Mouse (Mus musculus): ENCODE measurements around the gene Ebf1.

The Ebf1 gene

DNA sequence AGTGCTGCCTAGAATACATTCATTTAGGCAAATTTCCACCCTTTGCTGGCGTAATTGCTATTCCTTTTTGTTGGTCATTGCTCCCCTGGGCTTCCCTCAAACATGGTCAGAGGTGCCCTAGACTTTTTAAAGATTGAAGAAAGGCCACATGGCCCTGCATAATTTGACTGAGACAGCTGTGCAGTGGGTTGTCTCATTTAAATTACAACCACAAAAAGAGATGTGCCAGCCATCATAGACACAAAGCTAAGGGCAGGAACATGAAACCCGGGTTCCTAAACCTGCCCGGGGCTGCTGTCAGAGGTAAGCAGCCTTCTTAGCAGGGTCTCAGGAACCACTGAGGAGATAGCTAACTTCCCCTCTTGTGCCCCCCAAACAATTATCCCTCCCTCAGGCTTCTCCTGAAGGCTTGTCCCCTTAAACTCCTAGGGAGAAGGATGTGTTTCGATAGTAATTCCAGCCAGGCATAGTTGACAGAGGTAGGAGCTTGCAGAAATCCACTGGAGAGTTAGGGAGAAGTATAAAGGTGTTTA is 46.6 kb downstream of the Ebf1 start:
- DNase-seq, result no peak

DNA sequence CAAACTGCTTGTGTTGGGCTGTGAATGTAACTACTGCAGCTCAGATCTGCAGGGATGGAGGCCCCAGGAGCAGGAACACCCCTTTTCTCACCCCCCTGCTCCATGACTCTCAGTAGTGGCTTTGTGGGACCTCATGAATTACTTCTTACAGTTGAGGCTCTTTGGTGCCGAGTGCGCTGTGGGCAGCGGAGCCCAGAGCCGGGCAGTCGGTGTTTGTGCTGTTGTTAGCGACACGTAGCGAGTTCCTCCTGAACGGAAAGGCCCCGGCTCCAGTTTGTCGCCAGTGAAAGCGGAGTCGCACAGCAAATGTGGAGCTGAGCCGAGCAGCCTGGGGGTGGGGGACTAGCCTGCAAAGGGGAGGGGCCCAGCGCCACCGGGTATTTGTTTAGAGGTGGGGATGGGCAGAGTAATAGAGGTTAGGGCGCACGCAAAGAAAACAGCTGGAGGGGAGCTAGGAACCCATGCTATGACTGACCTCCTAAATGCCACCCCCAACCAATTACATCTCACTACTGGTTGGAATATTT is 48.1 kb downstream of the Ebf1 start:
- peak; percentile 60 to 83 for DNase-seq

DNA sequence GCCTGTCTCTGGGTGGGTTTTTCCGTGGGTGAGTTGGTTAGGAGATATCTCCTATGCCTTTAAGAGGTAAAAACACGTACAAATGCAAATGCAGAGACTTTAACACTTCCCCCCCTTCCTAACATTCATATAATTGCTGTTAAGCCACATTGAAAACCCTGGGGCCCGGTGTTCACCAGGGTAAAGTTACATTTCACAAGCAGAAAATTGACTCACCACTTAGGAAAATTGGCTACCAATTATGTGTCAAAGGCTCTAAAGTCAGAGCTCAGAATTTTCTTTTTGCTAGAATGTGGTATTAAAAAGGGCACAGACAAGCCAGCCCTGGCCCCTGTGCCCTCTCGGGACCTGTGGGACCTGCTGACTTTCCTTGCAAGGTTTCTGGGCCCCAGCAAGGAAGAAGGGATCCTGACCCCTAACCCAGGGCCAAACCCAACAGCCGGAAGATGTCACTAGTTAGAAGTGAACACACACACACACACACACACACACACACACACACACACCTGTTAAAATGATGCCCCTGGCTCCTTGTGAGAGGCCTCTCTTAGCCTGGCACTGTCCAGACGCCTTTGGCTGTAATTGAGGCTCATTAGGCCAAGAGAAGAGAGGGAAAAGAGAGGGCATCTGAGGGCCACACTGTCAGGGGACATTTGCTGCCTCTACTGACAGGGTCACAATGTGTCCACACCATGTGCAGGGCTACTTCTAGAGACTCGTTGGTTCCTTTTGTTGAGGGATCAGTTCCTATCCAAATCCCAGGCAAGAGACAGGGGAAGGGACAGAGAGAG is 48.8 kb downstream of the Ebf1 start:
- DNase-seq, result peak in 1 of 2 experiments; percentile 35

DNA sequence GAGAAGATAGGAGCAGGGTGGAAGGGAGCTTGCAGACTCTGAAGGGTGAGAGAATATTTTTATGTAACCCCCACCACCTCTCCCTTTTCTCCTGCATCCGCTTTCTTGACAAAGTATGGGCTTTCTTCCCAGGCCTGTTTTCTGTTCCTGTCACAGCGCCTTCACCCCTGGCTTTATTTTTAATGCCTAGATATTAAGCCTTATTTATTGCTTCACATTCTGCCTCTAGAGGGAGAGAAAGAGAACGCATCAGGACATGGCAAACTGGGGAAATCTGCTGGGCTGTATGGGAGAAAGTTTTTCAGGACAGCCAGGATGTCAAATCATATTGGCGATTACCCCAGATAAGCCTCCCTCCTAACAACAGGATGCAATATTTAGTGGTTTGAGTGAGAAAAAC is 49.6 kb downstream of the Ebf1 start:
- peak in 1 of 2 experiments; percentile 34 for DNase-seq

DNA sequence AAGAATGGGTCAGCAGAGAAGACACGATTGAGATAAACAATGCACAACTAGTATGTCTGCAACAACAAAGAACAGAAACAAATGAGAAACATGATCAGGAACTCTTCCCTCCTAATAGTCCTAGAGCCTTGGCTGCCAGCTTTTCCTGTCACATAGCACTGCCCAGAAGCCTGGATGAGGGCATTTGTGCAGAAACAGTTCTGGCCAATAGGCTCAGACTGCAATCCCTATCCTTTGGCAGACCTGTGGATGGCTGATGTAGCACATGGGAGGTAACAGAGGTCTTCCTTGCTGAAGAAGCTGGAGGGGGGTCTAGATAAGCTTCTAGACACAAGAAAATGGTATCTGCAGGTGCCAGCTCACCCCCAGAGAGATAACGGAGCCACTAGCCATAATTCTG is 64.2 kb downstream of the Ebf1 start:
- no peak for DNase-seq

DNA sequence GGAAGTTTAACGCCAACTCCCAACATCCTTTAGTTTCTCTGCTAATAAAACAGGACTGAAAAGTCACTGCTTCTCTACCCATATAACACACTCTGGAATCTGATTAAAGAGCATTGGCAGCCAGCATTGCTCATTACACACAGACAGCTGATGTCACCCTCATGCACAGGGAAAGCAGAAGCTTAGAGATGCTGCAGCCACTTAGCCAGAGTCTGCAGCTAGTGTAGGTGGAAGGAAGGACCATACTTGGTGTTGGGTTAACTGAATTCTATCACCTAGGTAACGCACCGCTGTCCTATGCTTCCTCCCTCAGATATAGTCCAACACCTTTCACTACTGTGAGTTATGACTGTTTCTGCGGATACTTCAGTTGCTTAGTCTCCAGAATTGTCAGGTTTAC is 64.9 kb downstream of the Ebf1 start:
- DNase-seq, result no peak

DNA sequence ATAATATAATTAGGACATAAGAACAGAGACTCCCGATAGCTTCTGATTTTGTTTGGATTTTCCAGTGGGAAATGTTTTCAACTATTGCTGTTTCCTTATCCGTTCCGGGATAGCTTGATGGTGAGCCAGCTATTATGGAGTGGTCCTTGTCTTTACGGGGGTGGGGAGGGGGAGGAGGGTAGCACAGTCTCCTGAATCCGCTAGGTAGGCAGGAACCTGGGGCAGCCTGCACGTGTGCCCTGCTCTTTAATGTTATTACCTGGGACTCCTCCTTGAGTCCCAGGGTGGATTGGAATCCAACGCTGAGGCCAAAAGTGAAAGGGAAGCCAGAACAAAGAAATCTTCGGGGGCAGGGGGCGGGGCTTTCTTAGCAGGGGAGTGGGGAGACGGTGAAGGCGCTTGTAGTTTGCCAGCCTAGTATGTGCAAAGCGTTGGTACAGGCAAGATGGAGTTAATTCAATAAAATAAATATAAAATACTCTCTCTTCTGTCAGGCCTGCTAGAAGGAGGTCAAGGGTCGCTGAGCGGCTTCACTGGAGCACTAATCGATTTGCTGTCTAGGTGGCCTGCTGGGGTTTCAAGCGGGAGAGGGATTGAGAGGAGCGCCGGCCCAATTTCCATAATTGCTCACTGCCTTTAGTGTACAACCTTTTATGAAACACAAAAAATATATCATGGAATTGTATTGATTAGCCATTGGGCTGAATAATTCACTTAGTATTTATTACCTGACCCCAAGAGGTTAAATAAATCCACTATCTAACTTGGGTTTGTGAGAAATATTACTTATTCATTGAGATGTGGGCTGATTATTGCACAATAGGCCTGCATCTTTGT is 65.8 kb downstream of the Ebf1 start:
- peak; percentile 30 to 45 for DNase-seq

DNA sequence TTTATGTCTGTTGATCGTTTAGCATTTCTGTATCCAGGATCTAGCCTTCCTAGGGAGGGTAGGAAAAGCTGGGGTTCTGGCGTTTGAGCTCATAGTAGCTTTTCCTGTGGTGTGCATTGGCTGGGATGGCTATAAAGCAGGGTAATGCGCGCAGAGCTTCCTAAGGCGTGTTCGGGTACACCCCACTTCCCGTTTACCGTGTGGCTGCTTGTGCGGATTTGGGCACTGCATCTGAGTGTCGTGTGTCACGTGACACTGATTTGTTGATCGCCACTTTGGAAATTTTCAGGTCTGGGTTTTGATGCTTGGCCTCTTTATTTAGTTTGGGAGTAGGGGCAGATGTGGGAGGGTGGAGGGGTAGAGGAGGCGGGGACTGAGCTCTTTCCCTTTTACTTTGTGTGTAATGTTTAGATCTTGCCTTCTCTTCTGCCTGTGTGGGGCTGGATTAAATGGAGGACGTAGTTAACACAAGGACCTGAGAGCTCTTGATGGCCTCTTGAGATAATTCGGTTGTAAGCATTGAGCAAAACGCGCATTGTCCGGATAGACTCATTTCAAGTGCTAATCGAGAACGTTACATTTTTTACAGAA is 67.5 kb downstream of the Ebf1 start:
- DNase-seq, result peak; percentile 51 to 64

DNA sequence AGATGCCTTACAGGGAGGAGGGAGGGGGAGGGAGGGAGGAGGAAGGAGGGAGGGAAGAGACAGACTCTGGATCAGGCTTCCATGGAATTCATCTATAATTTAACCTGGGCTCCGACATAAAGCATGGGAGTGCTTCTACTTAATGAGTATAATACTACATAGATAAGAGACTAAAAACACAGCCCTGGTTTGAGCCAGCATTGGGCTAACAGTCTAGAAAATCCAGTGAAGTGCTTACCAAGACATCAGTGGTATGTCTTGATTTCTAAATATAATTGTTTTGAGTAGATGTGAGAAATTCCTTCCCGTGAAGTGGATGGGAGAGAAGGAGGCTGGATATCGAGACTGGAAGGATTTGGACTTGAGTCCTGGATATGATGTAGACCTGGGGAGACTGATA is 68.0 kb downstream of the Ebf1 start:
- no peak for DNase-seq

DNA sequence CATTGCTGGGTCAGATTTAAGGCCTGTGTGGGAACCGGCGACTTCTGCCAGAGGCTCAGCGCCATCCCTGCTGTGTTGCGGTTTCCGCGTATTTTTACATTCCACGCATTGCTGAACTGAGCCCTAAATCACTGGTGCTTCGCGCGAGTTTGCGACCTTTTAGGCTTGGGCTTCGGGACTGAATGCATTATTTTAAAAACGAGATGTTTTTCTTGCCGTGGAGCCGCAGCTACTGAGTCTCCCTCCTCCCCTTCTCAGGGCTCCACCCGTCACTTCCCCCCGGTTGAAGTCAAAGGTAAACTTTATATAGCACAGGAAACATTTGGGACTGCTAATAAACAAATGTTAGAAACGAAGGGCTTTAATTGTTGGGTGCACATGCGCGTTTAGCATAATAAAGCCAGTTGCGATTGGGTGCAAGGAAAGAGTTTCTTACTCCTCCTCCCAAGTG is 68.8 kb downstream of the Ebf1 start:
- DNase-seq, result peak; percentile 56 to 67

DNA sequence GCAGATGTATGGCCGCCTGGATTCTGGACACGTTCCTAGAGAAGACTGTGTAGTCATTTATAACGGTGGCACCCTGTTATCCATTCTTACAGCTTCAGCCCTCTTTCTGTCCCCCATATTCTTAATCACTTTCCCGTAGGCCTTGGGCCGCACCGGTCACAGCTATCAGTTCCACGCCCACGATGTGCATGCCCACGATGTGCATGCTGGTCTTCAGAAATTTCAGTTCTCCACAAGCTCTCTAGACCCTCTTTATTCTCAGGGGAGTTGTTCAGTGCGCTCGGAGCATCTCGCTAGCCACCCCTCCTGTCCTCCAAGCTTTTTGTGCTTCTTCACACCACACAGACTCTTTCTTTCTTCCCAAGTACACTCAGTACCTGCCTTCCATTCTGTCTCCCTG is 69.3 kb downstream of the Ebf1 start:
- DNase-seq, result no peak

DNA sequence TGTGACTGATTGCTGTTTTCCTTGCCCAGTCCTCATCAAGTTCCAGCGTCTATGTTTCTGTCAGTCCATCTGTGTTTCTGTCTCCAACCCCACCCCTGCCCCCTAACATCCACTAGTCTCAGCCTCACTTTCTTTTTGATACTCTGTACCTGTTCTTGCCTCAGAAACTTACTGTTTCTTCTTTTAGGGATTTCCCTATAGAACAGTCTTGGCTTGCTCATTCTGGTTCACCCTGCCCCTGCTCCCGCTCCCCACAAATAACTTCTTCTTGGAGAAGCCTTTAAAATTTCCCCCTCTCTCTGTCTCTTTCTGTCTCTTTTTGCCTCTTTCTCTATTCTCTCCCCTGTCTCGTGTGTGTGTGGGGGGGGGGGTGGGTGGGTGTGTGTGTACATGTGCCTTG is 71.4 kb downstream of the Ebf1 start:
- no peak for DNase-seq

DNA sequence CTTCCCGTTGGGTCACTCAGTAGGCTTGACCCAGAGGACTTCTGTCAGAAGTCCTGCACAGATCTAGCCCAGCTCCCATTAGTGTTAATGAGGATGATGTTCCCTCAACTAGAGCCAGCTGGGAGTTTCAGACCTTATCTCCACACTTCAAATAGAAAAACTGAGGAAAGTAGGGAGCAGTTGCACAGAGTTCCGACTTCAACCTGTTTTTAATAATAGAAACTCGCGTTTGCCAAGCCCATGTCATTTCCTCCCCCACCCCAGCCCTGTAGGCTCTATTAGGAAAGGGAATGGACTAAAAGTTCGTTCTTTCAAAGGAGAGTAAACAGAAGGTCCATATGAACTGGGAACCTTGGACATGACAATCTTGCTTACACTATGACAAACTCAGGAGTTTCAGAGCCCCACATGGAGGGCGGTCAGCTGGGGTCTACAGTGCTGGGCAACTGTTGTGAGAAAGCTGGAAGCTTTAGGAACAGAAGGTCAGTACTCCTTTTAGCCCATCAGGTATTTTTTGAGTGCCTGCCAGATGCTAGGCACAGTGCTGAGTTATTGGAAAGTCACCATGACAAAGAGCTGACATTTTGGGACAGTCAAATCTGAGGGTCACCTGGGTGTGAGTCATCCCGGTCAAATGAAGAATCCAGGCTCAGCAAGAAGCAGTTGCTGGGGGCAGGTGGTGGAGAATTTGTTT is 72.6 kb downstream of the Ebf1 start:
- DNase-seq, result no peak

DNA sequence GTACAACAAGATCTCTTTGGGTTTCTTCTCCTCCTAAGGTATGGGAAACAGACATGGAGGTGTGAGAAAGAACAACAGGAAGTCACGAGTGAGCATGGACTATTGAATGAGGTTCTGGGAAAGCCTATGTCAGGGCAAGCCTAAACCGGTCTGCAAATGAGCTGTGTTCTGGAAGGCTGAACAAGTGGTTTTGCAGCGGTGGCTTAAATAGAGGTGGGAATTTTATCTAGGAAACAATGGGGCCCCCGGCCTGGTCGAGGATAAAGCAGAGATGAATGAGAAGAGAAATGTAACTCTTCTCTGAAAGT is 73.1 kb downstream of the Ebf1 start:
- no peak for DNase-seq

DNA sequence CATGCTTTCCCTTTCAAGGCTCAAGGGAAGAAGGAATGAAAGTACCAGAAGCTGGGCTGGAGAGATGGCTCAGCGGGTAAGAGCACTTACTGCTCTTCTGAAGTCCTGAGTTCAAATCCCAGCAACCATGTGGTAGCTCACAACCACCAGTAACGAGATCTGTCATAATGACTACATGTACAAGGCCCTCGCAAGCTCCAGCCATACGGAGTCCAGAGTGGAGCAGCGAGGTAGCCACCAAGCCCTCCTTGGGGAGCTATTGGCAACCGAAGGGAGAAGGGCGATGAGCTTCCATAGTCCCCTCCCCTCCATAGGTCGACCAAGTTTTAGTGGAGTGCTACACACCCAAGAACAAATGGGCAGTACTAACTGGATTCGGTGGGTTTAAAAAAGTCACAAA is 78.3 kb downstream of the Ebf1 start:
- no peak for DNase-seq

DNA sequence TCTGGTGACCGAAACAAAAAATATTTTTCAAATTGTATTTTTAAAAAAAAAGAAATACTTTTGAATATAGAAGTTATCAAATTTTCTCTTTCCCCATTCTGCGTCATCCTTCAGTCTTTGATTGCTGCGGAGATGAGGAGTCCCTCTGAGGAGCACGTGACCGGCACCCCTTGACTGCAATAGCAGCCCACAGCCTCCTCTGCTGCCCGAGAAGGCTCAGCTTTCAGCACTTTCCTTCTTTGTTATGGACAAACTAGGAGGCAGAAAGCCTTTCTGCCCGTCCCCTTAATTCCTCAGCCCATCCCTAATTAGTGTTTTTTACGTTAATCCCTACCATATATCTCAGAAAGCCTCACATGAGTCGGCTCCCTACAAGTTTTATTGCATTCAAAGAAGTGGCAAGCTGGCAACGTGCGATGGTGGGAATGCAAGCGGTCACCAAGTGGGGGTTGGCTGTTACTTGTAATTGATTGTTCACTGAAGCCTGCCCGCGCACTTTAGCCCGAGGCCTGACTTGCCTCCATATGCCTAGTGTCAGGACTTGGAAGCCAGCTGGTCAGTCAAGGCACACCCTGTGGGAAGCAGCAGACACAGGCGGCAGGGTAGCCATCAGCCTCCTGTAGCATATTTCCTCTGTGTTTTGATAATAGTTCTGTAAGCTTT is 79.6 kb downstream of the Ebf1 start:
- DNase-seq, result peak in 1 of 2 experiments; percentile 44

DNA sequence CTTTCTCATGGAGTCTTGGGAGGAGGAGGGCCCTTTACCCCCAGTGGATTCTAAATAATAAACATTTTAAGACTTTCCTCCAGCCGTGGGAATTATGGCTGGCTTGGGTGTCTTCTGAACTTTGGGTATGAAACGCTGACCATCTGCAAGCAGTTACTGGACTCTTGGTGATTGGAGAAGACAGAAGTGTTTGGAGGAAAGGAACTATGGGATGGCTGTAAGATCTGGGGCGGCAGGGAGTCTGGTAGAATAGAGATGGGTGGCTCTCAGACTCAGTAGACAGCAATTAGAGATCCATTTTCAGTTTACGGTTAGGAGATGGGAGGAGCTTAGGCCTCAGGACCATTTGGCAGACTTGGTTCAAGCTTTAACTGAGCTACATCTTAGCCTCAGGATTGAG is 83.1 kb downstream of the Ebf1 start:
- DNase-seq, result no peak

DNA sequence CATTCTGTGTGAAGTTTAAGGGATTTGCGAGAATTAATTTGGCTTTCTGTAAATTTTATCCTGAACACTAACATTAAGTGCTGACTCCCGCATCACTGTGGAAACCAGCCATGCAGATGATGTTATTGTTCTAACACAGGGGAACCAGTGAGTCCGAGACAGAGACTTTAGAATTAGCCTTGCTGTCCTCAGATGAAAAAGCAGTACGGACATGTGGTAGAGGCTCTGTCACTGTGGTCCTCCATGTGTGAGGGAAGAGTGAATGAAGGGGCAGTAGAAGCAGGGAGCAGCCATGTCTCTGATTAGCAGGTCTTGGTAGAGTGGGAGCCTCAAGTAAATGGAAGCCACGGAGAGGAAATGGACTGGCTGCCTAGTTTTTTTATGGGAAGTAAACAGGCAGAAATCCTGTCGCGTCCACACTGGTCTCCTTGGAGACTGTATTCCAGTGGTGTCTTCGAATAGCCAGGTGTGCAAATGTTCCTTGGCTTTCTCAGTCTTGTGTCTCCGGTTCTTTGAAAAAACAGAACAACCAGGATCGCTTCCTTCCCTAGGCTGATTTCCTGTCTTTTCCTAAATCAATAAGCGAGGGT is 84.2 kb downstream of the Ebf1 start:
- DNase-seq, result no peak

DNA sequence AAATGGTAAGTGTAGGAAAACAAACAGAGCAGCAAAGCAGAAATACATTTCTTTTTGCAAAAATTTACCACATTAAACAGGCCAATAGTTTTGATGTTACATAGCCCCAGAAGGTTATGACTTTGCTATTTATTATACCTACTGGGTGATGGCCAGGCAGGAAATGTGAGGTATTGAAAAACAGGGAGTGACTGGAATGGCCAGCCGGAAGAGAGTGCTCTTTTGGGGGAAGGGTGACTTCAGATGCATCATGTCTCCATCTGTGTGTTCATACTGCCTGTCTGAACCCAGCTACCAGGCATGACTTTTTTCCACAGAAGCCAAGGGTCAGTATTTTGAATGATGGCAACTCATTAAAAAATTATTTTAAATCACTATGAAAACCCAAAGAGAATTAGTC is 84.7 kb downstream of the Ebf1 start:
- no peak for DNase-seq

DNA sequence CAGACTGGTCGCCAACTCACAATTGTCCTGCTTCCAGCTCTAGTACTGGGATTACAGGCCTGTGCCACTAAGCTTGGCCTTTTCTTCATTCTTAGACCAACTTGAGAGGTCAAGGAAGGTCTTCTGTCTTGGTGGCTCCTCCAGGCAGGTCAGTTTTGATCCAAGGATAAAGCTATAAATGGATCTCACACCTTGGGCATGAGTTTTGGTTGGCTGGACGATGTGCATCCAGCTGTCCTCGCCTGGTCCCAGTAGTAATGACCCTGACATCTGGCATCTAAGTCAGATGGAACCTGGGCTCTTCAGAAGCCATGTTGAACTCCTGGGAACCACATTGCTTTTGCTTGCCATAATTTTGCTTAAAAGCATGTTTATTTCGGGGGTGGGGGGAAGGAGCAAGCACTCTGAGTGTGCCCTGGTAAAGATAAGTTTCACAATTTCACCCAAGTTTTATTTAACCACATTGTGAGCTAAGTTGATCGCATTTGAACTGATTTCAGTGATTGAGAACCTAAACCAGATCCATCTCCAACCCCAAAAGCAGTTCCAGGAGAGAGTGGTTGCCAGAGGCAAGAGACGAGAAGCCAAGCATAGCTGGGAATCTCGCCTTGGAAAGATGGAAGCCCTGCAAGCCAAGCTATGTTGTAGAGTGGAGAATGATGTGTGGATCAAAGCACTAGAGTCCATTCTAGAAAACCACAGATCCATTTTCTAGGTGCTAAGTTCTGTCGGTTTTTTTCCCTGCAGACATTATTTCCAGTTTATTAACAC is 85.8 kb downstream of the Ebf1 start:
- no peak for DNase-seq

DNA sequence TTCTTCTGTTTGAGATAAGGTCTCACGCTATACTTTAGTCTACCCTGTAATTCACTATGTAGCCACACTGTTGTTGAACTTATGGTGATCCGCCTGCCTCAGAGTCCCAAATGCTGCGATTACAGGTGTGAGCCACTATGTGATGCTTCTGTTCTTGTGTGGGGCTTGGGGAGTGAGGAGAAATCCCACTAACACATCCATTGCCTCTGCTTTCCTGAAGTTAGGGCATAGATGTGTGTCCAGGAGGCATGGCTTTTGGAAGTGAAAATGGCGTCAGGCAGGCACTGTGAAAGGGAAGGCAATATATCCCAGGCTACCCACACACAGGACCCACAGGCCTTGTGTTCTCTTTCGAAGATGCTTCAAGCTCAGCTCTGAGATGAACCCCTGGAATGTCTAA is 86.8 kb downstream of the Ebf1 start:
- no peak for DNase-seq

Data from kidney, postnatal 25 days (tissue).